Mouse (Mus musculus) hindbrain, embryonic 15.5 days (tissue): ENCODE data around the gene Wipf3. TPM values are rescaled to one million over a fixed set of nuclear protein-coding genes. Genes with fewer than 3 reads are reported as not detected.

Experiments
- ATAC-seq: fragments of 200-750 bp; cut with Nextera tagmentation; 2 replicates; pipeline ENCODE4 v1.8.0; 2017; ENCODE audit warnings: low read depth, moderate number of reproducible peaks, moderate TSS enrichment; ENCODE audit not compliant: low FRiP score
- H3K27ac ChIP-seq: fragments of 300-500 bp; sonication (generic); replicated peaks from 2 replicates; pipeline ENCODE4 v1.5.1; 2015; ENCODE audit warnings: mild to moderate bottlenecking, inconsistent platforms
- H3K27me3 ChIP-seq: fragments of 300-500 bp; sonication (generic); 2 replicates; pipeline ENCODE4 v1.6.1; 2015; ENCODE audit warnings: control low read depth, inconsistent platforms
- H3K36me3 ChIP-seq: fragments of 300-500 bp; sonication (generic); 2 replicates; pipeline ENCODE4 v1.6.1; 2015; ENCODE audit warnings: control low read depth, inconsistent platforms
- H3K4me1 ChIP-seq: fragments of 300-500 bp; sonication (generic); replicated peaks from 2 replicates; pipeline ENCODE4 v1.6.1; 2015; ENCODE audit warnings: control low read depth, inconsistent platforms
- H3K4me2 ChIP-seq: fragments of 300-500 bp; sonication (generic); 2 replicates; pipeline ENCODE4 v1.6.1; 2015; ENCODE audit warnings: moderate library complexity, mild to moderate bottlenecking, inconsistent platforms
- H3K4me3 ChIP-seq: fragments of 300-500 bp; sonication (generic); 2 replicates; pipeline ENCODE4 v1.5.1; 2015; ENCODE audit warnings: mild to moderate bottlenecking, inconsistent platforms
- H3K9ac ChIP-seq: fragments of 300-500 bp; sonication (generic); 2 replicates; pipeline ENCODE4 v1.6.1; 2015; ENCODE audit warnings: inconsistent platforms
- H3K9me3 ChIP-seq: fragments of 300-500 bp; sonication (generic); 2 replicates; pipeline ENCODE4 v1.6.1; 2016; ENCODE audit warnings: control low read depth, inconsistent platforms
- WGBS: fragments of 180-500 bp; shearing (Covaris S2); methylation state at CpG from one replicate; pipeline ENCODE4 v1.1.7; 2015; 5-methylcytosine and 5-hydroxymethylcytosine counted together
- polyA plus RNA-seq: library from polyadenylated mRNA; unstranded; fragments of >200 nt; fragmentation: Nextera tagmentation; extraction: Ambion mirVana; gene quantifications from 2 replicates; pipeline ENCODE4 v1.2.1, GENCODE M21; 2015

Gene Wipf3
- polyA plus RNA-seq, 1 experiment from 2014 or later, result 3.2 TPM

DNA sequence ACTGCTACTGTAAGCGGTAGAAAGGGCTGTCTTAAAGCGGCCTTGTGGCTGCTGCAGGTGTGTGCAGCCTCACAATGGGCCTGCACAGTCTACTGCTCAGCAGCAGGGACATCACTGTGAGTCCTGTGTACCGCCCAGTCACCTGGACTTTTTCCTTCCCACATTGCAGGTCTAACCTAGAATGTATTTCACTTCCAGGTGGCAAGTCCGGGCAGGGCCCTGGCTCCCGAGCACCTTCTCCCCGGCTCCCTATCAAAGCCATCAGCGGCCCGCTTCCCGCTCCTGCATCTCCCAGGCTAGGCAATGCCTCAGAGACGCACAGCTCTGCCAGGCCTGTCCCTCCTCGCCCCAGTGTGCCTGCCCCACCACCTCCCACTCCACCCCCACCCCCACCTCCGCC lies 55.6 kb downstream of the Wipf3 start:
- H3K27me3 ChIP-seq, result no peaks in the 10 kb centered on the region
- no peak overlapping the region for H3K27ac ChIP-seq
- no peaks in the 10 kb centered on the region for H3K9me3 ChIP-seq
- H3K4me1 ChIP-seq, result peaks cover 9% of the 10 kb centered on the region
- H3K9ac ChIP-seq, result 0 out of 2 replicates have a peak overlapping the region, but pooled peaks have one; percentile 17
- peak overlapping the region; percentile 24 for H3K4me3 ChIP-seq
- no peaks in the 10 kb centered on the region for H3K36me3 ChIP-seq
- H3K4me2 ChIP-seq, result peak overlapping the region; percentile 53
- WGBS, result 18% methylated on average over 12 of the region's 12 CpGs
- peak; percentile 77 for ATAC-seq

DNA sequence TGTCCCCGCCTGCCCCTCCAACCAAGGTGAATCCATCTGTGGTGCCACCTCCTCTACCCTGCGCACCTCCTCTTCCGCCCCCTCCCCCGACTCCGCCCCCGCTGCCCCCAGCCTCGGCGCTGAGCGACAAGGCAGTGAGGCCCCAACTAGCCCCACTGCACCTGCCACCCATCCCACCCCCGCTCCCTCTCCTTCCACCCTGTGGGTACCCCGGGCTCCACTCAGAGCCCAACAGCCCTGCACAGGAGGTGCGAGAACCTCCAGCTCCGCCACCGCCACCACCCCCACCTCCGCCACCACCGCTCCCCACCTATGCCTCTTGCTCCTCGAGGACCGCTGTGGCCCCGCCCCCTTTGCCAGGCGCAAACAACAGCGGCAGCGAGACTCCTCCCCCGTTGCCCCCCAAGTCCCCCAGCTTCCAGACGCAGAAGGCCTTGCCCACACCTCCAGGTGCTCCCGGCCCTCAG lies 56.1 kb downstream of the Wipf3 start:
- WGBS, result 8% methylated on average over 21 of the region's 25 CpGs
- H3K9ac ChIP-seq, result no peak overlapping the region
- H3K4me1 ChIP-seq, result peaks cover 9% of the 10 kb centered on the region

DNA sequence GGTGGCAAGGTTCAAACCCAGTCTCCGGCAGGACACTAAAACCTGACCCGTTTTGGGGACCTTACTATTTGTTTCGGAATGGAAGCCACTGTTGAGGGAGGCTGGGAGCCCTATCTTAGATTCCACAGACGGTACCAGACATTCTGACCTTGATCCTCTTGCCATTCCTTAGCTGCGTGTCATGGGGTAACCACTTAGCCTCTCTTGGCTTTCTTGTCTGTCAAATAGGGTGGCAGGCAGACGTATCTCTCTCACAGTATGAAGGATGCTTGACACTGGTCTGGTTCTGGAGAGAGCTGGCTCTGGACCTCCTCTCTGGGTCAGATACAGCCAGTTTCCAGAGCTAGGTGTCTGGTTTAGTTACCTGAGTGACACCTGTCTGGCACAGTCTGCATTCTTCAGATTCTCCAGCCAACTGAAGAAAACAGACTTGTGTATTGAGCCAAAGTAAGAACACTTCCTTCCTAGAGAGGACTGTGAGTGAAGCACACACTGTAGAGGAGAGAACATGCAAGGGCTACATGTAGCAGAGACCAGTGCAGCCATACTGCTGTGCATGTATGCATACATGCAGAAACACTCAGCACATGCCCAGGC lies 56.7 kb downstream of the Wipf3 start:
- Histone ChIP-seq H3K4me1 (peaks cover 9% of the 10 kb centered on the region), H3K36me3 (no peaks in the 10 kb centered on the region), H3K9ac (no peak overlapping the region), H3K4me3 (no peak overlapping the region), H3K4me2 (peak overlapping the region; percentile 53; the same call in 1 of the 2 replicates), H3K27me3 (no peaks in the 10 kb centered on the region), H3K27ac (no peak overlapping the region), H3K9me3 (no peaks in the 10 kb centered on the region)
- ATAC-seq, result no peak
- 43% methylated on average over 6 of the region's 6 CpGs for WGBS

More for the DNA sequence above, 56.1 kb downstream of the Wipf3 start:
- H3K9me3 ChIP-seq, result no peaks in the 10 kb centered on the region
- peak overlapping the region; percentile 53 for H3K4me2 ChIP-seq
- ATAC-seq, result peak; percentile 35
- H3K36me3 ChIP-seq, result no peaks in the 10 kb centered on the region
- H3K27me3 ChIP-seq, result no peaks in the 10 kb centered on the region
- H3K4me3 ChIP-seq, result peak overlapping the region; percentile 24
- H3K27ac ChIP-seq, result no peak overlapping the region

DNA sequence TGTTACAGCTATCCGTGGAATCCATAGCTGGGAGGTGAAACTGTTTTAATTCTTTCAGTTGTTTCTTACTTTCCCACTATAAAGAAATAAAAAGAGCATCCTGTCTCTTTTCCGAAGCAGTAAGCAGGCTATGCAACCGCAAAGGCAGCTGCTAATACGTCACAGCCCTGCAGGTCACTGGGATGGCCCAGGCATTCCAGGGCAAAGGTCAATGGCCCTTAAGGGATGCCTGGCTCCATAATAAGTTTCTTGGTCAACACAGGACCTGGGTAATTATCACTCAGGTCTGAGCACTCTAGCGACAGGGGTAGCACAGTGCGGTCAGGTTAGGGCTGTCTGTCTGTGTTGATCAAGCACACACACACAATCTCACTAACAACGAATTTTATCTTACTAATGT lies 61.7 kb downstream of the Wipf3 start:
- ATAC-seq, result no peak

DNA sequence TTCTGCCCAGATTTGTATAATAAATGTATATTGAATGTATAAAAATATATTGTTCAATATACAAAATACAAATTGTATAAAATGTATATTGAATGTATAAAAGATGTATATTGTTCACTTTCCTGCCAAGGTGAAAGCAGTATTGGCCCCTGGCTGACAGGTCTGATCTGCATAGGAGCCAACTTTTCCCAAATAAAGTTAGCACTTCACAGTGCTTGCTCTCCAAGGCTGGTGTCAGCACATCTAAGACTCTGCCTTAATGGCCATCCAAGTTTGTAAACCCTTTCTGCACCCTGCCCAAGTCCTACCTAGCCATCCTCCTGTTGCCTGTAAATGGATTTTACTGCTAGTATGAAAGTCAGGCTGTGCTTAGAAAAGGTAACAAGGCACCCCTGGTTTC lies 64.7 kb downstream of the Wipf3 start:
- Histone ChIP-seq H3K4me1 (no peaks in the 10 kb centered on the region), H3K4me2 (no peak overlapping the region)
- ATAC-seq, result no peak

More for the DNA sequence above, 61.7 kb downstream of the Wipf3 start:
- Histone ChIP-seq H3K27me3 (no peaks in the 10 kb centered on the region), H3K4me3 (no peak overlapping the region), H3K27ac (no peak overlapping the region), H3K9me3 (no peaks in the 10 kb centered on the region), H3K4me2 (no peak overlapping the region), H3K36me3 (no peaks in the 10 kb centered on the region), H3K9ac (no peak overlapping the region), H3K4me1 (no peaks in the 10 kb centered on the region)
- WGBS, result 79% methylated on average over 7 of the region's 7 CpGs

DNA sequence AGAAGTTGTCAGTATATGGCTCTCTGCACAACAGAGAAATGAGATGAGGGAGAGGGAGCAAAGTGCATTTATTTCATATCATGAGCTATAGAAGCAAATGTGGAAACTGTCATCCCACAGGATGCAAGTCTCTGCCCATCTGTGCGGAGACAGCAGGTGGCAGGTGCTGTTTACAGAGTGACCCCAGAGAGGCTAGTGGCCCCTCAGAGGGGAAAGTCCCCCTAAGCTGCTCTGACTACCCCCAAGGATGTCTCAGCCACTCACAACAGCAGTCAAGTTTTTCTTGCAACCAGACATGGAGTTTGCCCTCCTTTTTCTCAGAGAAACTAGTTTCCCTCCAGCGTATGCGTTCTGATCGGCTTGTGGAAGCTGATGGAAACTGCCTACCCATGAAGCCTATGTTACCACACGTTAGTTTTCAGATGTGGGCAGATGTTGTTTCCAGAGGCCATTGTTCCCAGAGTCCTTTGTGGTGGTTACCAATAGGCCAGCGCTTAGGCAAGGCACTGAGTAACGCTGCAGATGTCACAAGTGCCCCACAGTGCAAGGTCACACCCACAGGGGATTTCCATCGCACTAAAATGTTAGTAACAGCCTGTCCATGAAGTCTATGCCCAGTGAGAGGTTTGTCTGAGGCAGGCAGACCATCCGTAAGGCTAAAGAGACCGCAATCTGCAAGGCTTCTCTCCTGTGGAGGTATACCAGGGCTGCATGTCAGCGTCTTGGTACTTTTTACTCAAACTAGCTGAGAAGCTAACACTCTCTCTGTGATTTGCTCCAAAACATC lies 65.4 kb downstream of the Wipf3 start:
- H3K4me3 ChIP-seq, result no peak overlapping the region
- no peaks in the 10 kb centered on the region for H3K27me3 ChIP-seq
- H3K4me1 ChIP-seq, result no peaks in the 10 kb centered on the region
- H3K36me3 ChIP-seq, result peaks cover 4% of the 10 kb centered on the region; the same call in 1 of the 2 replicates
- H3K27ac ChIP-seq, result no peak overlapping the region
- no peaks in the 10 kb centered on the region for H3K9me3 ChIP-seq
- no peak for ATAC-seq
- no peak overlapping the region for H3K9ac ChIP-seq
- no peak overlapping the region for H3K4me2 ChIP-seq
- WGBS, result 56% methylated on average over 11 of the region's 11 CpGs

More for the DNA sequence above, 64.7 kb downstream of the Wipf3 start:
- Histone ChIP-seq H3K9ac (no peak overlapping the region), H3K27me3 (no peaks in the 10 kb centered on the region), H3K27ac (no peak overlapping the region), H3K36me3 (no peaks in the 10 kb centered on the region), H3K4me3 (no peak overlapping the region), H3K9me3 (no peaks in the 10 kb centered on the region)

DNA sequence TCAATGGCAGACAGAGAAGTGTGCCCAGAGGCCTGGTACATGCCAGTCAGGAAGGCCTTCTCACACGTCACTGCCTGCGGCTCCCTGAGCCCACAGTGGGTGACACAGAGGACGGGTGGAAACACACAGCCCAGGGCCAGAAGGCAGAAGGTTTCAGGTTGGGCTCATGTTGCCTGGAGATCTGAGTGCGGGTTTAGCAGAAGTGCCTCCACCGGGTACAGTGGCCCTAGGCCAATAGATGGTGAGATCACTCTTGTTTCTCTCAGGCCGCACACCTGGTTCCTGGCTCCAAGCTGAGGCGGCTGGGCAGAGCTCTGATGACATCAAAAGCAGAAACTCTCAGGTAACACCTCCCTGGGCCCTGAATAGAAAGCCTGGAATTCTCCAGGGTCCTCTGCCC lies 66.8 kb downstream of the Wipf3 start:
- Histone ChIP-seq H3K9me3 (no peaks in the 10 kb centered on the region), H3K4me1 (no peaks in the 10 kb centered on the region), H3K4me3 (no peak overlapping the region), H3K27ac (no peak overlapping the region), H3K9ac (no peak overlapping the region), H3K4me2 (no peak overlapping the region), H3K27me3 (no peaks in the 10 kb centered on the region), H3K36me3 (peaks cover 14% of the 10 kb centered on the region; the same call in 1 of the 2 replicates)
- ATAC-seq, result no peak
- WGBS, result 86% methylated on average over 7 of the region's 7 CpGs

DNA sequence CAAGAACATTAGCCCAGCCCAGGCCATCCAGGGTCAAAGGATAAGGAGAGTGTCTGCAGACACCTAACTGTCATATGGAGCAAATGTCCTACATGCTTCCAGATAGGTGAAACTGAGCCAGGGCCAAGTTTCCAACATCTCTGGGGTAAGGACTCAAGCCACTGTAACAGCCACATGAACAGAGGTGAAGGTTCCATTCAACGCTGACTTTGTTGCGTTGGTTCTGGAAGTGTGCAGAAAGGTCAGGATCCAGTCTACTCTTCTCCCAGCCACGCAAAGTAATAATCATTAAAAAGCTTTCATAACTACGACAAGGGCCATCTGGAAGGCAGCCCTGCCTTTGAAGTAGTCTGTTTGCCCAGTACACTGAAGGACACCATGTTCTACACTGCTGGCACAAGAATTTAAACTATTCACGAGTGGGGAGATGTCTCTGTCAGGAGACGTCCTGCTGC lies 73.3 kb downstream of the Wipf3 start:
- Histone ChIP-seq H3K9me3 (no peaks in the 10 kb centered on the region), H3K27ac (no peak overlapping the region), H3K36me3 (peaks cover 20% of the 10 kb centered on the region; the same call in 1 of the 2 replicates), H3K9ac (no peak overlapping the region), H3K4me3 (no peak overlapping the region), H3K27me3 (no peaks in the 10 kb centered on the region), H3K4me1 (peaks cover 9% of the 10 kb centered on the region), H3K4me2 (no peak overlapping the region)
- ATAC-seq, result no peak
- WGBS, result 85% methylated on average over 6 of the region's 6 CpGs

DNA sequence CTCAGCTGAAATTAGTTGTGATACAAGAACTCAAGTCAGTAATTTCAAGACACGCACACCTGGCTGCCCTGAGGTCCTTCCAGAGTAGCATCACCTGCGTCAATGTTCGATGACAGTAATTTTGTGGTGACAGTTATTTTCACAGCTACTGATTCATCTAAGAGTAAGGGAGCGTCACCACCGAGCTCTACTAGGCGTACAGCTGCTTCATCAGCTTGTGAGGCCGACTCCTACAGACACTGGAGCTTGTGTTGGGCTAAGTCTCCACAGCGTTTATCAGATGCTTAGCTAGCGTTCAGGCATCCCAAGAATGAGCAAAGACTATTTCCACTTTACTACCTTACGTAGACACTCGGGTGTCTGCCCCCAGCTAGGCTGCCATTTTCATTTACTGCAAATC lies 76.9 kb downstream of the Wipf3 start:
- no peak for ATAC-seq
- no peak overlapping the region for H3K4me3 ChIP-seq
- H3K4me1 ChIP-seq, result peaks cover 25% of the 10 kb centered on the region
- H3K36me3 ChIP-seq, result 0 out of 2 replicates have a peak, but pooled peaks cover 5% of the 10 kb centered on the region
- no peaks in the 10 kb centered on the region for H3K9me3 ChIP-seq
- H3K27ac ChIP-seq, result no peak overlapping the region
- no peaks in the 10 kb centered on the region for H3K27me3 ChIP-seq
- H3K4me2 ChIP-seq, result no peak overlapping the region
- no peak overlapping the region for H3K9ac ChIP-seq
- whole genome bisulfite sequencing, result 92% methylated on average over 11 of the region's 11 CpGs

DNA sequence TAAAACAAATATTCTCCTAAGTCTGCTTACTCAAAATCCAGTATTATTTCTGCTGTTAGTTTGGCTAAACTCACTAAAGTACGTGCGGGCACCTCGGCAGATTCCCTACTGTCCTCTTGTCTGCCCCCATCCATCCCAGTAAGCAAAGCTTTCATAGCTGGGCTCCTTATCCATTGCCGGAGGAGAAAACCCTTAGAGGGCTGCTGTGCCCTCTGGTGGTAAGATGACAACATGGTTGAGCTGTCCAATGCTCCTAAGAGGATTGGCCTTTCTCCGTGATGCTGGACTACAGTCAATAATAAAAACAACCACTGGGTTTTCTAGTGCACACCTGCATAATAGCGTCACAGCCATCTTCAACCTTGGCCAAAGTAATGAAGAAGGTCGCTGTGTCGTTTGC lies 77.6 kb downstream of the Wipf3 start:
- no peaks in the 10 kb centered on the region for H3K9me3 ChIP-seq
- no peak overlapping the region for H3K9ac ChIP-seq
- WGBS, result 38% methylated on average over 8 of the region's 8 CpGs
- peaks cover 9% of the 10 kb centered on the region; the same call in 1 of the 2 replicates for H3K36me3 ChIP-seq
- H3K27me3 ChIP-seq, result no peaks in the 10 kb centered on the region
- H3K4me2 ChIP-seq, result no peak overlapping the region
- no peak overlapping the region for H3K4me3 ChIP-seq
- no peak for ATAC-seq
- H3K4me1 ChIP-seq, result peaks cover 25% of the 10 kb centered on the region
- H3K27ac ChIP-seq, result peak overlapping the region; percentile 83; the same call in 1 of the 2 replicates

DNA sequence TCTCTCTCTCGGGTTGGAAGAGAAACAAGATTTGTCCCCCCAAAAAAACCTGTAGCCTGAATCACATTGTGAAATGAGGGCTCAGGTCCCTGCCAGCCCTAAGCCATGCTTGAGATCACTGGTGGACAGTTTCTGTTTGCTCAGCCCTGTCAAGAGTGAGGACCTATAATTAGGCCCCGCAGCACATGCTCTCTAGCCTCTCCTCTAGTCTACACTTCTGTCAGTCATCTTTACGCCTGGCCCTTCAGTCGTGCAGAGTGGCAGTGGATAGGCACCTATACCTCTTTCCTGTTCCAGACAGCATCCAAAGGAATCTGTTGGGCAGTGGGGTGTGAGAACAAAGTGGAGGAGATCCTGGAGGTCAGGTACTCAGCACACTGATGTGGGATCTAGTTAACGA lies 78.4 kb downstream of the Wipf3 start:
- no peak overlapping the region for H3K4me3 ChIP-seq
- H3K27me3 ChIP-seq, result no peaks in the 10 kb centered on the region
- ATAC-seq, result 0 out of 2 replicates have a peak, but pooled peaks have one; percentile 4
- H3K9me3 ChIP-seq, result no peaks in the 10 kb centered on the region
- H3K4me2 ChIP-seq, result no peak overlapping the region
- peak overlapping the region; percentile 83 for H3K27ac ChIP-seq
- H3K4me1 ChIP-seq, result peaks cover 25% of the 10 kb centered on the region
- H3K36me3 ChIP-seq, result peaks cover 10% of the 10 kb centered on the region; the same call in 1 of the 2 replicates
- 0 out of 2 replicates have a peak overlapping the region, but pooled peaks have one; percentile 11 for H3K9ac ChIP-seq
- WGBS, result 61% methylated on average over 5 of the region's 5 CpGs

DNA sequence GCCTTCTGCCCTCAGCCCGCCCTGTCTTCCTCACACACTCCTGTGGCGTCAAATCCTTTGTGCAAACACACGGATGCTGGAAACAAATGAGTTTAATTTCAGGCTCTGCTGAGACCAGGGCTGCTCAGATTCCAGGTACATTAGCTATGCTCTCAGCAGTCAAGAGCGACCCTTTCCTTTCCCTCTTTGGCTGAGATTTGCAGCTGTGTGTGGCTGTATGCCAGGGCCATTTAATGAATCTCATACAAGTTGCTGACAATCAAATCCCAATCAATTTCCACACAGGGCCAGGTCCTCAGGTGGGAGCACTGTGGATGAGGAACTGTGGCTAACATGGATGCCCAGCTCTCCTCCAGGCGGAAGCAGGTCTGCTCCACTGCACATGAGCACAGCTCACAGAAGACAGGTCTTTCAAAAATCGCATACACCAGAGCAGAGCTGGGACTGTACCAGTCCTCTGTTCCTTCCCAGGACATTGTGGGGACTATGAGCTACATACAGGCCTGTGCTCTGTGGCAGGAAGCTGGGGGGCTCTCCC lies 78.9 kb downstream of the Wipf3 start:
- Histone ChIP-seq H3K4me3 (no peak overlapping the region), H3K27ac (peak overlapping the region; percentile 83), H3K9ac (0 out of 2 replicates have a peak overlapping the region, but pooled peaks have one; percentile 11), H3K4me2 (no peak overlapping the region), H3K27me3 (no peaks in the 10 kb centered on the region), H3K9me3 (no peaks in the 10 kb centered on the region), H3K4me1 (peaks cover 25% of the 10 kb centered on the region), H3K36me3 (peaks cover 10% of the 10 kb centered on the region; the same call in 1 of the 2 replicates)
- ATAC-seq, result peak; percentile 74
- WGBS, result 20% methylated on average over 6 of the region's 6 CpGs
